Mouse (Mus musculus): ENCODE measurements around the gene Lce1h. TPM values are rescaled to one million over a fixed set of nuclear protein-coding genes. Genes with fewer than 3 reads are reported as not detected.

Gene Lce1h
- not detected in 2 replicates for polyA plus RNA-seq (2015; fragmentation: Nextera tagmentation; extraction: Ambion mirVana)

GRCm38 (mm10) chr3:92764965-92765364 is at the start of gene Lce1h:
Lce1h (minus strand) TSS chr3:92765065.
- WGBS: 100% methylated on average over 1 of the region's 1 CpGs
- Histone ChIP-seq H3K4me2 (no peak within 1 kb of the TSS), H3K9me3 (no peaks in the 10 kb centered on the region), H3K36me3 (replicated peaks) (no peaks in the 10 kb centered on the region), H3K27ac (no peak within 1 kb of the TSS), H3K27me3 (replicated peaks) (no peaks in the 10 kb centered on the region), H3K9ac (no peak within 1 kb of the TSS), H3K4me1 (no peaks in the 10 kb centered on the region), H3K4me3 (no peak within 1 kb of the TSS)
- ATAC-seq (replicated peaks): no peak

DNA sequence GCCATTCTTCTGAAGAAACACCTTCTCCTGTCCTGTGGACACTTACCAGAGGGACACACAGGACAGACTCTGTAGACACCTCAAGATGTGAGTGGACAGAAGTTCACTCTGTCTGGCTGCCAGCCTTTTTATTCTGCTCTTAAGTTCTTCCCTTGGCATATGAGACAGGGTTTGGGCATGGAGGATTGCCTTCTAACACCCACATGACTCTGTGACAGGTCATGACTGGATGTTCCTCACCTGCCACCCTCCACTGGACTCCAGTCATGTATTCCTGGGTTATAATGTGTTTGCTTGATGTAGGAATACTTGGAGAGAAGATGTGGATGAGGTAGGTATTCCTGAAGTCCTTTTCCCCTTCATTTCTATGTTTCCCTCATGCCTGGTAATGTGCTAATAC is 42.9 kb upstream of the Lce1h start, which contains the start of gene Lce1k:
TSS of gene Lce1k (minus strand) at position 101 of the 400 bp plus-strand sequence.
- Histone ChIP-seq H3K4me3 (no peak within 1 kb of the TSS), H3K27ac (no peak within 1 kb of the TSS), H3K9me3 (no peaks in the 10 kb centered on the region), H3K36me3 (replicated peaks) (no peaks in the 10 kb centered on the region), H3K4me2 (no peak within 1 kb of the TSS), H3K27me3 (replicated peaks) (no peaks in the 10 kb centered on the region), H3K4me1 (no peaks in the 10 kb centered on the region), H3K9ac (no peak within 1 kb of the TSS)
- no peak for ATAC-seq (replicated peaks)

GRCm38 (mm10) chr3:92790414-92790813 is 25.5 kb upstream of the Lce1h start, which contains the start of gene Lce1j:
Lce1j (minus strand) TSS chr3:92790514.
- no peaks in the 10 kb centered on the region for H3K9me3 ChIP-seq
- H3K36me3 ChIP-seq (replicated peaks): no peaks in the 10 kb centered on the region
- 89% methylated on average over 1 of the region's 1 CpGs for WGBS
- H3K4me1 ChIP-seq: no peaks in the 10 kb centered on the region
- H3K9ac ChIP-seq: no peak within 1 kb of the TSS
- H3K4me2 ChIP-seq: no peak within 1 kb of the TSS
- no peaks in the 10 kb centered on the region for H3K27me3 ChIP-seq (replicated peaks)
- H3K4me3 ChIP-seq: no peak within 1 kb of the TSS
- no peak within 1 kb of the TSS for H3K27ac ChIP-seq
- no peak for ATAC-seq (replicated peaks)

GRCm38 (mm10) chr3:92778799-92779198 is 13.9 kb upstream of the Lce1h start, which contains the start of gene Lce1i:
Lce1i (minus strand) TSS chr3:92778899.
- Histone ChIP-seq H3K27me3 (replicated peaks) (no peaks in the 10 kb centered on the region), H3K4me3 (no peak within 1 kb of the TSS), H3K9me3 (no peaks in the 10 kb centered on the region), H3K36me3 (replicated peaks) (no peaks in the 10 kb centered on the region), H3K4me1 (no peaks in the 10 kb centered on the region), H3K27ac (no peak within 1 kb of the TSS), H3K4me2 (no peak within 1 kb of the TSS), H3K9ac (no peak within 1 kb of the TSS)
- ATAC-seq (replicated peaks): no peak
- WGBS: 81% methylated on average over 1 of the region's 1 CpGs

DNA sequence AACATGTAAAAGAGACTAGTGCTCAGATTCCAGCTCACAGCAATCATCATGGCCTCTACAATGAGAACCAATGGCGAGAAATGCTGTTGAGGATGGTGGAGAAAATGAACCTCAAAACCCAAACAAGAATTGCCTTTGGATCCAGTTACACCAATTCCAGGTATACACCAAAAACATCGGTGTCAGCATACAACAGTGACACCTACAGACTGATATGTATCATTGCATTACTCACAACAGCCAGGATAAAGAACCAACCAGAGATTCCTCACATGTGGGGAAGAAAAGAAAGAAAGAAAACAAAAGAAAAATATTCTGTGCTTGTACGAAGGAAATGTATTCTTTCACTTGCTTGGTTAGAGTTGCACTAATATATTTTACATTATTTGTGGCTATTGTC is 6.7 kb upstream of the Lce1h start:
- Histone ChIP-seq H3K27me3 (replicated peaks) (no peaks in the 10 kb centered on the region), H3K4me1 (no peaks in the 10 kb centered on the region), H3K9ac (no peak overlapping the region), H3K36me3 (replicated peaks) (no peaks in the 10 kb centered on the region), H3K9me3 (no peaks in the 10 kb centered on the region), H3K4me3 (no peak overlapping the region), H3K27ac (no peak overlapping the region), H3K4me2 (no peak overlapping the region)
- 23% methylated on average over 3 of the region's 3 CpGs for WGBS
- ATAC-seq (replicated peaks): no peak

- H3K27me3 ChIP-seq (replicated peaks): no peaks in the 10 kb centered on the region
- no peaks in the 10 kb centered on the region for H3K4me1 ChIP-seq
- H3K9me3 ChIP-seq: no peaks in the 10 kb centered on the region
- H3K9ac ChIP-seq: no peak overlapping the region
- no peaks in the 10 kb centered on the region for H3K36me3 ChIP-seq (replicated peaks)
- no peak overlapping the region for H3K27ac ChIP-seq
- WGBS: 46% methylated on average over 3 of the region's 3 CpGs
- H3K4me3 ChIP-seq: no peak overlapping the region
- ATAC-seq (replicated peaks): no peak; the same call in 1 of the 2 replicates
- no peak overlapping the region for H3K4me2 ChIP-seq
These were observed 11.7 kb downstream of the Lce1h start for GRCm38 (mm10) chr3:92753197-92753596.

DNA sequence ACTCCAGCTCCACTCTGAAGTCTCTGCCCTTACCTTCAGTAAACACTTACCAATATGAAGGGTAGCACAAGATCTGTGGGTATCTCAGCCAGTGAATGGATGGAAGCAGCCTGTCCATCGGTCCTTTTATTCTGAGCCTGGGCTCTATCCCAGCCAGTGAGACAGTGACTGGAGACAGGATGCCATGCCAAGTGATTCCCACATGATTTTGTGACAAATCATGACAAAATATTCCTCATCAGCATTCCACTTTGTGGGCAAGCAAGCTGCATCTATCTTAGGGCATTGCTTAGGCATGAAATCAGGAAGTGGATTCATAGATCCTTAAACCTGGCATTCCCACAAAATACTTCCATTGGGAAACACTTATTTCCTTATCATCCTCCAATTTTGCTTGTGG is 12.6 kb downstream of the Lce1h start, which contains the start of gene Lce1g:
TSS of gene Lce1g (minus strand) at position 101 of the 400 bp plus-strand sequence.
- Histone ChIP-seq H3K9ac (no peak within 1 kb of the TSS), H3K4me2 (no peak within 1 kb of the TSS), H3K4me3 (no peak within 1 kb of the TSS), H3K36me3 (replicated peaks) (no peaks in the 10 kb centered on the region), H3K9me3 (no peaks in the 10 kb centered on the region), H3K4me1 (no peaks in the 10 kb centered on the region), H3K27me3 (replicated peaks) (no peaks in the 10 kb centered on the region), H3K27ac (no peak within 1 kb of the TSS)
- WGBS: 93% methylated on average over 1 of the region's 1 CpGs
- no peak for ATAC-seq (replicated peaks)

DNA sequence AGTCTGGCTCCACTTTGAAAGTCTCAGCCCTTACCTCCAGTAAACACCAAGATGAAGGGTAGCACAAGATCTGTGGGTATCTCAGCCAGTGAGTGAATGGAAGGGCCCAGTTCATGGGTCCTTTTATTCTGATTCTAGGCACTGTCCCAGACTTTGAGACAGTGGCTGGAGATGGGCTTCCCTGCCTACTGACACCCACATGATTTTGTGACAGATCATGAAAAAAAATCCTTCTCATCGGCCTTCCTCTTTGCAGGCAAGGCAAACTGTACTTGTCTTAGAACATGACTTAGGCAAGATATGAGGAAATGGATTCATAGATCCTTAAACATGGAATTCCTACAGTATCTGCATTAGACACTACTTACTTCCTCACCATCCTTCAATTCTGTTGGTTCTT is 25.9 kb downstream of the Lce1h start, which contains the start of gene Gm38119:
TSS of gene Gm38119 (minus strand) at position 101 of the 400 bp plus-strand sequence.
- H3K27me3 ChIP-seq (replicated peaks): no peaks in the 10 kb centered on the region
- no peak within 1 kb of the TSS for H3K4me3 ChIP-seq
- WGBS: 61% methylated on average over 1 of the region's 1 CpGs
- no peaks in the 10 kb centered on the region for H3K4me1 ChIP-seq
- H3K9ac ChIP-seq: no peak within 1 kb of the TSS
- H3K4me2 ChIP-seq: no peak within 1 kb of the TSS
- H3K27ac ChIP-seq: no peak within 1 kb of the TSS
- no peak for ATAC-seq (replicated peaks)
- no peaks in the 10 kb centered on the region for H3K36me3 ChIP-seq (replicated peaks)
- H3K9me3 ChIP-seq: no peaks in the 10 kb centered on the region

DNA sequence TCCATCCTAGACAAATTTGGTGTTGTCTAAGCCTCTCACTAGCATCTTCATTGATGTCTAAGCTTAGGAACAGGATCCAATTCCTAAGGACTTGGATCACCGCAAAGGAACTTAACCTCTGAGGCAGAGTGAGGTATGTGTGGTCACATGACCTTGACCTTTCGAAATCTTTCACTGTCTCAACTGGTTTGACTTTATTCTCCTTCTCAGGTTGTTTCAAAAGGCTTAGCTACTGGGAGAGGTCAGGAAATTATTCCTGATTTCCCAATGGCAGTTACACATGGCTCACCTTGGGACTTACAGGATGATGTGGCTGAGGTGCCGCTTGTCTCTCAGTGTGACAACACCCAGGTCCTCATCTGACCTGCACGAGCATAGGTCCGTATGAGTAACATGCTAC is 42.2 kb downstream of the Lce1h start:
- Histone ChIP-seq H3K9ac (no peak overlapping the region), H3K4me2 (no peak overlapping the region), H3K4me1 (no peaks in the 10 kb centered on the region), H3K4me3 (no peak overlapping the region), H3K27ac (no peak overlapping the region), H3K27me3 (replicated peaks) (no peaks in the 10 kb centered on the region), H3K9me3 (no peaks in the 10 kb centered on the region), H3K36me3 (replicated peaks) (no peaks in the 10 kb centered on the region)
- WGBS: 92% methylated on average over 5 of the region's 5 CpGs
- ATAC-seq (replicated peaks): no peak

DNA sequence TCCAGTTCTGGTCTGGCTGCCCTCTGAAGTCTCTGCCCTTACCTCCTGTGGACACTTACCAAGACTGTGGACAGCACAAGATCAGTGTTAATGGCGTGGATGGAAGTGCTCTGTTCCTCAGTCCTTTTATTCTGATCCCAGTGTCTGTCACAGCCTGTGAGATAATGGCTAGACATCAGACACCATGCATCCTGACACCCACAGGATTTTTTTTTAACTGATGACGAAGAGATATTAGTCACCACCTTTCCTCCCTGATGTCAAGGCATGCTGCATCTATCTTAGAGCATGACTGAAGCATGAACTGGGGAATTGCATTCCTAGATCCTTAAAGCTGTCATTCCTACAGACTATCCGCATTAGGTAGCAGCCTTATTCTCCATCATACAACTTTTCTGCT is 44.6 kb downstream of the Lce1h start, which contains the start of gene Lce1f:
TSS of gene Lce1f (minus strand) at position 101 of the 400 bp plus-strand sequence.
- no peak for ATAC-seq (replicated peaks)
- Histone ChIP-seq H3K27me3 (replicated peaks) (no peaks in the 10 kb centered on the region), H3K4me1 (no peaks in the 10 kb centered on the region), H3K27ac (no peak within 1 kb of the TSS), H3K9ac (no peak within 1 kb of the TSS), H3K4me3 (no peak within 1 kb of the TSS), H3K9me3 (no peaks in the 10 kb centered on the region), H3K4me2 (no peak within 1 kb of the TSS), H3K36me3 (replicated peaks) (no peaks in the 10 kb centered on the region)
- WGBS: 80% methylated on average over 3 of the region's 3 CpGs

DNA sequence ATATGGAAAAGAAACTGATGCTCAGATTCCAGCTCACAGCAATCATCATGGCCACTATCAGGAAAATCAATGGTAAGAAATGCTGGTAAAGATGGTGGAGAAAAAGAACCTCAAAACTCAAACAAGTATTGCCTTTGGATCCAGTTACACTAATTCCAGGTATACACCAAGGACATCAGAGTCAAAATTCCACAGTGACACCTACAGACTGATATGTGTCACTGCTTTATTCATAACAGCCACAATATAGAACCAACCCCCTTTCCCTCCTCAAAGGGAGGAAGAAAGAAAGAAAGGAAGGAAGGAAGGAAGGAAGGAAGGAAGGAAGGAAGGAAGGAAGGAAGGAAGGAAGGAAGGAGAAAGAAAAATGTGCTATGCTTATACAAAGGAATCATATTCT is 49.7 kb downstream of the Lce1h start:
- ATAC-seq (replicated peaks): no peak
- Histone ChIP-seq H3K27me3 (replicated peaks) (no peaks in the 10 kb centered on the region), H3K9ac (no peak overlapping the region), H3K4me2 (no peak overlapping the region), H3K4me3 (no peak overlapping the region), H3K9me3 (no peaks in the 10 kb centered on the region), H3K36me3 (replicated peaks) (no peaks in the 10 kb centered on the region), H3K27ac (no peak overlapping the region), H3K4me1 (no peaks in the 10 kb centered on the region)

Measured in midbrain, embryonic 15.5 days (tissue).